Mouse (Mus musculus) E14TG2a.4 (cell line): Measurements from ENCODE around the gene Omd.

ENCODE experiments used
- CTCF ChIP-seq: conservative IDR thresholded peaks from 2 replicates; pipeline ENCODE4 v1.5.1; 2014; ENCODE audit warnings: low read length
- NANOG ChIP-seq: IDR thresholded peaks from 2 replicates; pipeline ENCODE4 v1.6.1; 2014; ENCODE audit warnings: borderline replicate concordance, low read length, mixed read lengths

DNA sequence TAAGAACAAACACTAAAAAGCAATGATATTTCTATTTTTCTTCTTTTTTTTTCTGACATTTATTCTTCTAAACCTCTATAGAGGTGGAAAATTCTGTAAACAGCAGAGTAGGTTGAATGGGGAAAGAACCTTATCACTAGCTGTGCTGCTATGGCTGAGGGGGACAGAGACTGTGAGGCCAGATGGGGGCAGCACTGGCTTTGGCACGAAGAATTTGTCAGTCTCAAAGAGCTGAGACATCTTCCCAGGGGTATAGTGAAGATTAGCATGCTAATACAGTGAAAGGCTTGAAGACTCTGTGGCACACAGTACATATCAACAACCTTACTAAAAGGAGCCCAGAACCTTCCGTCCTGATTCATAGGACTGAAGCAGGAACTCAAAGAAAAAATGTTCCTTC is 23.1 kb upstream of the Omd start:
- peak; percentile 22; the same call in 1 of the 2 replicates for TF ChIP-seq CTCF
- TF ChIP-seq NANOG: no peak
